Mouse (Mus musculus) lung, adult 2 months (tissue): ENCODE results near the gene Itgb4. TPM values are rescaled to one million over a fixed set of nuclear protein-coding genes. Genes with fewer than 3 reads are reported as not detected.
A peak's percentile ranks its signal among the peaks of the same experiment; 100 is the strongest.

Source experiments
- DNase-seq: peaks from one replicate; pipeline ENCODE4 v3.0.0; 2022
- H3K4me1 ChIP-seq: fragments of 200-500 bp; 2 replicates; pipeline ENCODE4 v1.6.1; 2011; ENCODE audit warnings: low read length; ENCODE audit not compliant: control insufficient read depth, insufficient read depth
- H3K4me3 ChIP-seq: fragments of 200-500 bp; replicated peaks from 2 replicates; pipeline ENCODE3; 2011; ENCODE audit warnings: low read depth, mild to moderate bottlenecking, control low read depth, low read length; ENCODE audit errors: extremely low read depth
- CTCF ChIP-seq: fragments of 200-500 bp; IDR thresholded peaks from 2 replicates; pipeline ENCODE4 v1.5.1; 2011; ENCODE audit warnings: mild to moderate bottlenecking, low read length, control low read depth; ENCODE audit not compliant: insufficient read depth
- POLR2A ChIP-seq: fragments of 200-500 bp; IDR thresholded peaks from 2 replicates; pipeline ENCODE4 v1.6.1; 2011; ENCODE audit warnings: low read depth, mild to moderate bottlenecking, control low read depth, low read length, borderline replicate concordance; ENCODE audit errors: extremely low read depth
- WGBS: fragments of 180-500 bp; shearing (Covaris S2); methylation state at CpG from one replicate; pipeline ENCODE4 v1.1.7; 2018; 5-methylcytosine and 5-hydroxymethylcytosine counted together
- polyA plus RNA-seq: library from polyadenylated mRNA; depleted of rRNA; stranded (reverse); fragments of >200 nt; gene quantifications from 2 replicates; pipeline ENCODE4 v1.2.3, GENCODE M21; 2012

The Itgb4 gene
- polyA plus RNA-seq, 1 experiment: 14.7 TPM

DNA sequence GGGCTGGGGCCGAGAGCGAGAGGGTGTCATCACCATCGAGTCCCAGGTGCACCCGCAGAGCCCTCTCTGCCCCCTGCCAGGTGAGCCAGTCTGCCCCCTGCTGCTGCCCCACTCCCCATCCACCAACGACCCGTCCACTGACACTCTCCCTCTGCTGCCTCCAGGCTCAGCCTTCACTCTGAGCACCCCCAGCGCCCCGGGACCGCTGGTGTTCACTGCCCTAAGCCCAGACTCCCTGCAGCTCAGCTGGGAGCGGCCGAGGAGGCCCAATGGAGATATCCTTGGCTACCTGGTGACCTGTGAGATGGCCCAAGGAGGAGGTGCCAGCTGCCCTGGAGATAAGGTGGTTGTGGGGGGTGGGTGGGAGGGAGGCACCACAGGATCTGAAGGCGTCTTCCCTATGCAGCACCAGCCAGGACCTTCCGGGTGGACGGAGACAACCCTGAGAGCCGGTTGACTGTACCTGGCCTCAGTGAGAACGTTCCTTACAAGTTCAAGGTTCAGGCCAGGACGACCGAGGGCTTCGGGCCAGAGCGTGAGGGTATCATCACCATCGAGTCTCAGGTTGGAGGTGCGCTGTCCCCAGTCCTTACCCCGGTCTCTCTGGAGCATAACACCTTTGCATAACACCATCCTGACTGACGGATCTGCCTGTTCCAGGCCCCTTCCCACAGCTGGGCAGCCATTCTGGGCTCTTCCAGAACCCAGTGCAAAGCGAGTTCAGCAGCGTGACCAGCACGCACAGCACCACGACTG lies 32.8 kb downstream of the Itgb4 start:
- Histone ChIP-seq H3K4me3 (no peak overlapping the region), H3K4me1 (peaks cover 7% of the 10 kb centered on the region; the same call in 1 of the 2 replicates)
- no peak for DNase-seq
- TF ChIP-seq POLR2A (no peak), CTCF (no peak)
- WGBS: 88% methylated on average over 28 of the region's 28 CpGs

DNA sequence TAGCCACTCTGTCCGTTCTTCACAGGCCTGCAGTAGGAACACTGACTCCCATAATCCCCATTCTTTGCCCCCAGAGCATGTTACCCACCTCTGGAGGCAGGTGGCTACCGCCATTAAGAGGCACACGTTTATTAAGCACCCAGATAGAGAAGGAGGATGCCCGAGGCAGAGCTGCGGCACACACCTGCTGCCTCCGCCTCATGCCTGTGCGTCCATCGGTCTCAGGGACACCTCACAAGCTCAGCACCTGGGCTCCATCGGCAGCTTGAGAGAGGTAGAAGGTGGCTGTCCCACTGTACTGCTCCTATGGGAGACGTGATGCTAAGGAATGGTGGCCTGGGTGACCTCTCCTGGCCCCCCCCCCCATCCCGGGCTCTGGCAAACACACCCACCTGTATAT lies 33.9 kb downstream of the Itgb4 start:
- WGBS: 88% methylated on average over 11 of the region's 11 CpGs

DNA sequence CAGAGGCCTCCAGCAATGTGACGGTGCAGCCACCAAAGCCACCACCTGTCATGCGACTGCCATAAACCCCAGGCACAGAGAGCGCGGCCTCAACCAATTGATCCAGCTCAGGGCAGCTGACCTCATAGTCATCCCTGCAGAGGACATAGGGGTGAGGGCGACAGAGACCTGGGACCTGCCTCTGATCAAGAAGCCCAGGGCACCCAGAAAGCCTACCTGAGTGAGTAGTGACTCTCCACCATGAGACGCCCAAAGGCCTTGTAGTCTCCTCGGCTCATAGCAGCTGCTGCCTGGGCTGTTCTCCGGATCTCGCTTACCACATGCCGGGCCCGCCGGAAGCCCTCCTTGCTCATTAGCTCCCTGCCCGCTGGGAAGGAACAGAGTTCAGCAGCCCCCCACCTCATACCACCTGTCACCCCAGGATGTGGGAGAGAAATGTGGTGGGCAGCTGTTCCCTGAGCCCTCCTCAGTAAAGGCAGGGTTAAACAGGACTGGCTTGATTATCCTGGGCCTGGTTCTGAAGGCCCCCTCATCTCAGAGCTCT lies 34.4 kb downstream of the Itgb4 start:
- H3K4me1 ChIP-seq: peaks cover 10% of the 10 kb centered on the region; the same call in 1 of the 2 replicates
- TF ChIP-seq CTCF (no peak), POLR2A (no peak)
- WGBS: 94% methylated on average over 13 of the region's 13 CpGs
- no peak for DNase-seq
- H3K4me3 ChIP-seq: no peak overlapping the region

More for the DNA sequence above, 33.9 kb downstream of the Itgb4 start:
- Histone ChIP-seq H3K4me1 (peaks cover 10% of the 10 kb centered on the region; the same call in 1 of the 2 replicates), H3K4me3 (no peak overlapping the region)
- no peak for DNase-seq
- TF ChIP-seq POLR2A (no peak), CTCF (no peak)

DNA sequence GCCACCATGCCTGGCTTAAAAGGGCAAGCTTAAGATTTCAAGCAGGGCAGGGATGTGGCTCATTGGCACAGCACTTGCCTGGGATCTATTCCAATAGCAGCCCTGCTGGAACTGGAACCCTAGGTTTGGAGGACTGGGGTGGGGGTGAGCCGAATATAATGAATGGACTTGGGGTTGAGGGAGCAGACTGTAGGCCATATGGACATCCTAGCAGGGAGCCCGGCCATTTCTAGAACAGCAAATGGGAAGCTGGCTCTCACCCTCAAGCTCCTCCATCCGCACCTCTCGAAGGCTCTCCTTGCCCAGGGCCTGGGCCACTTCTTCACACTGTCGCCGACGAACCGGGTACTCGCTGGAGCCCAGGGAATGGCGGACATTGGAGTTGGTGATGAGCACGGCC lies 35.2 kb downstream of the Itgb4 start:
- no peak for DNase-seq
- Histone ChIP-seq H3K4me3 (no peak overlapping the region), H3K4me1 (peaks cover 10% of the 10 kb centered on the region; the same call in 1 of the 2 replicates)
- WGBS: 96% methylated on average over 11 of the region's 11 CpGs
- no peak for TF ChIP-seq CTCF
- no peak for TF ChIP-seq POLR2A

DNA sequence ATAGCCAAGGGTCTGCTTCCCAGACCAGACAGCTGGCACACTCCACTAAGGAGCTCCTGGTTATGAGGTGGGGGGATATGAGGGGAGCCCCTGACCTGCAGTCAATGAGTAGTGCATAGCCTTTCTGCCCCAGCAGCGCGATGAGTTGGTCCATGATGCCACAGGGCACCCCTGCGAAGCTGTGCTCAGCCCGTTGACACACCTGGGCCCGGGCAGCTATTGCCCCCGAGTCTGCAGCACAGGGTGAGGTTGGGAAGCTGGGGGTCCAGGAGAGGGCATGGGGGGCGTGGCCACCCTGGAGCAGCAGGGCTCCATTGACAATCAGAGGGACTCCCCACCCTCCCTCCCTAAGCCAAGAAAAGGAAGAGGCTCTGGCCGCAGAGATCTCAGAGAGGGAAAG lies 35.6 kb downstream of the Itgb4 start:
- Histone ChIP-seq H3K4me3 (no peak overlapping the region), H3K4me1 (peaks cover 9% of the 10 kb centered on the region; the same call in 1 of the 2 replicates)
- 91% methylated on average over 8 of the region's 8 CpGs for whole genome bisulfite sequencing
- DNase-seq: no peak
- no peak for TF ChIP-seq CTCF
- TF ChIP-seq POLR2A: no peak

DNA sequence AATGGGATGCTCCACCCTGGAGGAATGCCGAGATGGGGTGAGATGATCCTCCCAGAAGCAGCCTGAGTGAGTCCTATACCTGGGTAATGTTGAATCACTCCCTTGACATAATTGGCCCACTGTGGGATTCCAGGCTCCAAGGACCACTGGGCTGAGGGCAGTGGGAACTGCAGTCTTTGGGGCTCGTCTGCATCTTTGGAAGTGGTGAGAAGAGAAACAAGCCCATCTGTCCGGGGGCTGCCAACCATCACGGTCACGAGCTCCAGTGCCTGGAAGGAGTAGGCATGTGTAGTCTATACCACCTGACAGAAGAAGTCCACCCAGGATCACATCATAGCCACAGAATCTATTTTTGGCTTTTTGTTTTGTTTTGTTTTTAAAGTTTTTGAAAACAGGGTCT lies 36.4 kb downstream of the Itgb4 start:
- 84% methylated on average over 5 of the region's 5 CpGs for WGBS
- H3K4me3 ChIP-seq: no peak overlapping the region
- peaks cover 5% of the 10 kb centered on the region; the same call in 1 of the 2 replicates for H3K4me1 ChIP-seq
- TF ChIP-seq CTCF (no peak), POLR2A (no peak)
- no peak for DNase-seq

DNA sequence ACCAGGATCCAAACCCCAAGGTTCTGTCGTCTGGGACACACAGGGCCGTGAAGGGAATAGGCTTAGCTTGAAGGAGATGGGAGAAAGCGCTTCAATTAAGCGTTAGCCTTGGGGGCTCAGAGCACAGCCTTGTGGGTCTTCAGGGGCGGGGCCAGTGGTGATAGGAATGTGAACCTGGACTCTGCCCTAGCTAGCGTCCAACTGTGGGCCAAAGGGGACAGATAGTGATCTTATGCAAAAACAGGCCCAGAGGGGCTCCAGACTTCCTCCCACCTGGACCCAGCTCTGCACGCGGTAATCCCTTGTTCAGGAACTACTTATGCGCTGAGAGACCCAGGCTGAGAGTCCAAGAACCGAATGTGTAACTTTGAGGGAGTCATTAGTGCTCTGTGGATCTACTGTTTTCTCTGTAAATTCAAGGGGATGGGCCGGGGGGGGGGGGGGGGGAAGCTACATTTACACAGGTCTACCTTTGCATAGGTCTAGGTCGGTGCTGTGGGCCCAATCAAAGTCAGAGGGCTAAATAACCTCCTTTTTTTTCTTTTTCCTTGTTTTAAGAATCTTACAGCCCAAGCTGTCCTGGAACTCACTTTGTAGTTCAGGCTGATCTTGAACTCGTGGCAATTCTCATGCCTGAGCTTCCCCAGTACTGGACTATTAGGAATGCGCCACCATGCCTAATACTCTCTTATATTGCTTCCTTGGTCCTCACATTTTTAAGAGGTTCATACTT lies 37.2 kb downstream of the Itgb4 start:
- DNase-seq: no peak
- Histone ChIP-seq H3K4me3 (peak overlapping the region; percentile 81), H3K4me1 (peaks cover 5% of the 10 kb centered on the region; the same call in 1 of the 2 replicates)
- TF ChIP-seq CTCF (no peak), POLR2A (no peak)
- 39% methylated on average over 14 of the region's 14 CpGs for WGBS

DNA sequence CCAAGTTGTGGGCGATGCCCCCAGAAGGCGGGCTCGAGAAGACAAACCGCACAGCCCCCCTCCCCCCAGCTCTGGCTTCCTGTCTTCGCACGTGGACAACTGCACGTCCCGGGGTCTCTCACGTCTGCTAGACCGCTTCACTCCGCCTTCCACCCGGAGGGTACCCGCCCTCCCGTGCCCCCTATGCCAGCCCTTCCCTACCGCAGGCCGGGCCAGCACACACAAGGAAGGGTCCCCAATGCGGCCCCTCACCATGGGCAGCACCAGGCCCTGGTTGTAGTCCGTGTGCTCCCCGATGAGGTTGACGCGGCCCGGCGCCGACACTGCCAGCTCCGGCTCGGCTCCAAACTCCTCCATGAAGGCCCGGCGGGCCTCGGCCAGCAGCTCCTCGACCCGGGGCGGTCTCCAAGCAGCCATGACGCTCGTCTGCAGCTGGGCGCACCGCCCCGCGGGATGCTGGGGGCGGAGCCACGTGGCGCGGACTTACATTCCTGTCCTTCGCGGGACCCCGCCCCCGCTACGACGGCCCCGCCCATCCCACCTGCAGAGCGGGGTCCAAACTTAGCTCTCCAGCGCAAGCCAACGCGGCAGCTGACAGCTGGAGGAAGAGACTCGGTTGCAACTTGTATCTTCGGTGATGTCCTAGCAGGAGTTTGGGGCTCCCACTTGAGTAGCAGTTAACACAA lies 37.9 kb downstream of the Itgb4 start, which contains the start of gene Galk1:
Gene Galk1, minus strand, starts transcription at position 458 of the 686 bp plus-strand sequence.
- under 1% methylated on average over 55 of the region's 55 CpGs for WGBS
- peak; percentile 29; the same call in 1 of the 2 replicates for TF ChIP-seq POLR2A
- no peak for TF ChIP-seq CTCF
- peak; percentile 86 for DNase-seq
- peak within 1 kb of the TSS; percentile 81 for H3K4me3 ChIP-seq
- peaks cover 5% of the 10 kb centered on the region; the same call in 1 of the 2 replicates for H3K4me1 ChIP-seq

DNA sequence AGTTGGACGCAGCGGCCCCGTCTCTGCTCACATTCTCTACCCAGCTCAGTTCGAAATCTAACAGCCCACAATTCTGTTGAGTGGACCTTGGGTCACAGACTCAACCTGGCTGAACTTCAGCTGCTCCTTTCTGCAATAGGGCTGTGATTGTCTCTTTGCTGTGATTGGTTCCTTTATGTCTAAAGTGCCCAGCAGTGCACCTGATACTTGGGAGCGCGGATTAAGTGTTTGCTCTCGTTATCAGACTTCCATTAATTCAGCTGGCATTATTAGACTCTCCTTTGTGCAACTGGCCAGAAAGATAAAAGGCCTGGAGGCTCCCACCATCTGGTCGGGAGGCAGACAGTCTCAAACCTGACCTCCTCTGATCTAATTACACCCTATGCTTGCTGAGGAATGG lies 40.3 kb downstream of the Itgb4 start:
- no peak overlapping the region for H3K4me3 ChIP-seq
- DNase-seq: peak; percentile 39
- 58% methylated on average over 8 of the region's 8 CpGs for WGBS
- peaks cover 5% of the 10 kb centered on the region; the same call in 1 of the 2 replicates for H3K4me1 ChIP-seq
- TF ChIP-seq POLR2A (no peak; the same call in 1 of the 2 replicates), CTCF (no peak)
